Mouse (Mus musculus) midbrain, embryonic 16.5 days (tissue): ENCODE measurements at regions not wholly inside any gene's neighbourhood (a gene's known extent, or its start where the extent isn't known, plus 50 kb on each side); places are given as distances from the start of the nearest gene placed in this dataset.

Experiments used
- ATAC-seq: fragments of 200-750 bp; cut with Nextera tagmentation; 2 replicates; pipeline ENCODE4 v1.8.0; 2017; ENCODE audit warnings: moderate TSS enrichment
- H3K27ac ChIP-seq: fragments of 300-500 bp; sonication (generic); 2 replicates; pipeline ENCODE4 v1.5.1; 2014; ENCODE audit warnings: mild to moderate bottlenecking, low read length, mixed read lengths
- H3K27me3 ChIP-seq: fragments of 300-500 bp; sonication (generic); 2 replicates; pipeline ENCODE4 v1.6.1; 2014; ENCODE audit warnings: low read depth, low read length, mixed read lengths; ENCODE audit not compliant: control insufficient read depth, insufficient read depth
- H3K36me3 ChIP-seq: fragments of 300-500 bp; sonication (generic); 2 replicates; pipeline ENCODE4 v1.6.1; 2014; ENCODE audit warnings: mild to moderate bottlenecking, low read length, moderate library complexity, mixed read lengths; ENCODE audit not compliant: control insufficient read depth, insufficient read depth
- H3K4me1 ChIP-seq: fragments of 300-500 bp; sonication (generic); 2 replicates; pipeline ENCODE4 v1.6.1; 2014; ENCODE audit warnings: mild to moderate bottlenecking, low read length, mixed read lengths; ENCODE audit not compliant: control insufficient read depth, insufficient read depth
- H3K4me2 ChIP-seq: fragments of 300-500 bp; sonication (generic); 2 replicates; pipeline ENCODE4 v1.6.1; 2014; ENCODE audit warnings: mild to moderate bottlenecking, low read length, mixed read lengths
- H3K4me3 ChIP-seq: fragments of 300-500 bp; sonication (generic); 2 replicates; pipeline ENCODE4 v1.5.1; 2014; ENCODE audit warnings: low read depth, mild to moderate bottlenecking, low read length, moderate library complexity, mixed read lengths
- H3K9ac ChIP-seq: fragments of 300-500 bp; sonication (generic); 2 replicates; pipeline ENCODE4 v1.6.1; 2014; ENCODE audit warnings: low read depth, low read length, mixed read lengths
- H3K9me3 ChIP-seq: fragments of 300-500 bp; sonication (generic); replicated peaks from 2 replicates; pipeline ENCODE4 v1.6.1; 2014; ENCODE audit warnings: mild to moderate bottlenecking, low read length, mixed read lengths; ENCODE audit not compliant: control insufficient read depth, poor library complexity, severe bottlenecking
- WGBS: fragments of 180-500 bp; shearing (Covaris S2); extraction: QIAGEN DNeasy Blood & Tissue Kit; methylation state at CpG from one replicate; pipeline ENCODE4 v1.1.7; 2014; 5-methylcytosine and 5-hydroxymethylcytosine counted together

GRCm38 (mm10) chr17:43197232-43197631 lies 72.9 kb upstream of the Adgrf1 start:
- no peak overlapping the region for H3K27ac ChIP-seq
- H3K27me3 ChIP-seq = no peaks in the 10 kb centered on the region
- H3K36me3 ChIP-seq = no peaks in the 10 kb centered on the region
- H3K9me3 ChIP-seq = no peaks in the 10 kb centered on the region
- no peak overlapping the region for H3K9ac ChIP-seq
- H3K4me2 ChIP-seq = no peak overlapping the region
- no peaks in the 10 kb centered on the region for H3K4me1 ChIP-seq
- 2% methylated on average over 1 of the region's 1 CpGs for WGBS
- ATAC-seq = no peak
- no peak overlapping the region for H3K4me3 ChIP-seq

GRCm38 (mm10) chr17:43200832-43201231 lies 69.3 kb upstream of the Adgrf1 start:
- Histone ChIP-seq H3K9me3 (no peaks in the 10 kb centered on the region), H3K27ac (no peak overlapping the region), H3K27me3 (no peaks in the 10 kb centered on the region), H3K4me3 (no peak overlapping the region), H3K4me2 (no peak overlapping the region), H3K9ac (no peak overlapping the region), H3K4me1 (no peaks in the 10 kb centered on the region), H3K36me3 (no peaks in the 10 kb centered on the region)
- WGBS = 62% methylated on average over 2 of the region's 2 CpGs
- ATAC-seq = no peak

DNA sequence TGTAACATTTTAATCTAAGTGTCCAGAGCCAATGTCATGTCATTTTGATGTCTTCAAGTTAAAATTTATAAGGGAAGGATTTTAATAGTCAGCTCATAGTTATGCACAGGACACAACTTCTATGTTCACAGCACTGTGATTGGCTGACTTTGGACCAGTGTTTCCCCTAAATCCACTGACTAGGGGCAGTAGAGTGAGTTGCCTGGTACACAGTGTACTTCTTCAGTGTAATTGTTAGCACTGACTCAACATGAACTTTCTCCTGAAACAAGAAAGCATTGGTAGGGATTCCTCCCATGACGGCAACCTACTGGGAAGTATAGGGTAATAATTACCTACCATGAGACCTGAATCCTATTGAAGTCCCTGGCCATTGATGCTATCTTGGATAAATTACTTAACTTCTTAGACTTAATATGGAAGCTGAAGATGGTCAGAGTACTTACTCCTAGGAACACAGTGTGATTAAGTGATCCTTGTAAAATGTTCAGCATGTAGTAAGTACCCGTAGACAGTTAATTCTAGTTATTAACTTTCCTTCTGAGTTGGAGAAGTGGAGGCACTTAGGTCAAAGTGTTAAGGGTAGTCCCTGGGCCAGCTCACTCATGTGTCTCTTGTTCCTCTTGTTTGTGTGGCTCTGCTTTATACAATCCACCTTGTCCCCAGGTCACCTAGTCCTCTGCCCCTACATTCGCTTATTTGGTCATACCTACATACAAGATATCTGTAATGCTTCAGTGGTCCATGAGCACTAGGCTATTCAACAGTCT lies 63.2 kb upstream of the Adgrf1 start:
- no peaks in the 10 kb centered on the region for H3K27me3 ChIP-seq
- ATAC-seq = no peak
- H3K4me2 ChIP-seq = no peak overlapping the region
- WGBS = 93% methylated on average over 3 of the region's 3 CpGs
- H3K36me3 ChIP-seq = no peaks in the 10 kb centered on the region
- no peak overlapping the region for H3K4me3 ChIP-seq
- no peak overlapping the region for H3K9ac ChIP-seq
- no peaks in the 10 kb centered on the region for H3K4me1 ChIP-seq
- no peak overlapping the region for H3K27ac ChIP-seq
- H3K9me3 ChIP-seq = no peaks in the 10 kb centered on the region

GRCm38 (mm10) chr17:43209727-43210126 lies 60.4 kb upstream of the Adgrf1 start:
- Histone ChIP-seq H3K4me2 (no peak overlapping the region), H3K4me3 (no peak overlapping the region)
- WGBS = 89% methylated on average over 1 of the region's 1 CpGs

DNA sequence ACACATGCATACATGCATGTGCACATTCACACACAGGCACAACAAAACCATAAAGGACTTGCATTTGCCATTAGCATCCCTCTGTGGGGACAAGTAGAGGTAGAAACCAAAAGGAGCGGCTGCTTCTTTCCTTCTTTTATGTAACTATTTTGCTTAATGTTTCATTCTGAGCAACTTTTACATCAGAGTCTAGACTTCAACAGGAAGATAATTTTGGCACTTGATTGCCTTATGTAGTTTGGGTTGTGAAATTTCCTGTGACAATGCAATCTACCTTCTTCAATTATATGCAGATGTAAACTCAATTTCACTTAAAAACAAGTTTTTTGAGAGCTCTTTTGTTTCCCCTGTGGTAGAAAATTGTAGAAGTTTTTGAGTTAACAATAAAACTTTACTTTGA lies 56.1 kb upstream of the Adgrf1 start:
- no peak overlapping the region for H3K9ac ChIP-seq
- 100% methylated on average over 1 of the region's 1 CpGs for WGBS
- H3K4me2 ChIP-seq = no peak overlapping the region
- no peaks in the 10 kb centered on the region for H3K27me3 ChIP-seq
- no peak overlapping the region for H3K4me3 ChIP-seq
- H3K27ac ChIP-seq = no peak overlapping the region
- H3K4me1 ChIP-seq = no peaks in the 10 kb centered on the region
- no peaks in the 10 kb centered on the region for H3K36me3 ChIP-seq
- no peak for ATAC-seq
- no peaks in the 10 kb centered on the region for H3K9me3 ChIP-seq

More at GRCm38 (mm10) chr17:43209727-43210126, 60.4 kb upstream of the Adgrf1 start:
- no peak for ATAC-seq
- Histone ChIP-seq H3K9me3 (no peaks in the 10 kb centered on the region), H3K27ac (no peak overlapping the region), H3K36me3 (no peaks in the 10 kb centered on the region), H3K27me3 (no peaks in the 10 kb centered on the region), H3K4me1 (no peaks in the 10 kb centered on the region), H3K9ac (no peak overlapping the region)

- Histone ChIP-seq H3K27me3 (no peaks in the 10 kb centered on the region), H3K4me3 (no peak overlapping the region), H3K4me2 (no peak overlapping the region), H3K27ac (no peak overlapping the region), H3K9me3 (no peaks in the 10 kb centered on the region), H3K9ac (no peak overlapping the region), H3K36me3 (no peaks in the 10 kb centered on the region), H3K4me1 (no peaks in the 10 kb centered on the region)
- 79% methylated on average over 4 of the region's 4 CpGs for WGBS
- no peak for ATAC-seq
Observed at GRCm38 (mm10) chr17:43219636-43220035, 50.5 kb upstream of the Adgrf1 start.
